Comparison of ENCODE assay signal across 9 mouse cellular contexts in genomic region chr19:47179272-47179809, GRCm38 (mm10). TPM values are rescaled to one million over a fixed set of nuclear protein-coding genes. Genes with fewer than 3 reads are reported as not detected.
A peak's percentile ranks its signal among the peaks of the same experiment; 100 is the strongest.
DNase-seq lines count a peak whose midpoint lies in the region; ATAC-seq and TF ChIP-seq lines count a peak whose summit lies in the region.
"Had no signal": no experiment of that assay in that cellular context is flagged by ENCODE, and none has a peak within 500 bp of the region (broad histone marks: within the 10 kb centered on the region; RNA-seq: fewer than 3 reads in every experiment).

No protein-coding gene starts in this region.

- peak; percentile 33 for DNase-seq in gastrocnemius, postnatal 10 days
- DNase-seq in gastrocnemius, postnatal 14 days = no peak
- peak; percentile 79 to 82 for DNase-seq in cerebellum, postnatal 25 days
- DNase-seq in heart, postnatal 4 days = peak; percentile 19
- DNase-seq in limb, embryonic 11.5 days (ENCODE audit: low spot score) = peak; percentile 63
- no peak for DNase-seq in gastrocnemius, postnatal 36 days

- intact Hi-C loops in gastrocnemius, postnatal 14 days (cut with DNase I; ENCODE audit: low total_unique reads) = loop anchor here (5.0 kb wide), 1 partner anchor 158 kb away; no protein-coding TSS in a partner anchor
- intact Hi-C loops in gastrocnemius, postnatal 36 days (cut with DNase I) = loop anchor here (5.0 kb wide), 1 partner anchor 158 kb away; no protein-coding TSS in a partner anchor

- H3K4me2 ChIP-seq in limb, embryonic 11.5 days (ENCODE audit: low read depth, severe bottlenecking) = peak overlapping the region; percentile 100
- peak overlapping the region; percentile 97 for H3K4me2 ChIP-seq in neural tube, embryonic 13.5 days

- H3K27me3 ChIP-seq in ES-Bruce4 (ENCODE audit: control insufficient read depth, insufficient read depth, low read length, poor library complexity, severe bottlenecking) = no peaks in the 10 kb centered on the region
- H3K27me3 ChIP-seq in limb, embryonic 11.5 days (ENCODE audit: control insufficient read depth, insufficient read depth, low read length) = peaks cover 20% of the 10 kb centered on the region
- H3K27me3 ChIP-seq in neural tube, embryonic 13.5 days = peaks cover 43% of the 10 kb centered on the region

- H3K4me1 ChIP-seq in ES-Bruce4 (ENCODE audit: control insufficient read depth, insufficient read depth, low read length) = peaks cover 8% of the 10 kb centered on the region
- H3K4me1 ChIP-seq in limb, embryonic 11.5 days (ENCODE audit: control insufficient read depth, insufficient read depth, low read length) = peaks cover 8% of the 10 kb centered on the region; the same call in 1 of the 2 replicates
- H3K4me1 ChIP-seq in neural tube, embryonic 13.5 days (replicated peaks) = peaks cover 26% of the 10 kb centered on the region

- TF ChIP-seq POLR2A in ES-Bruce4 (IDR thresholded peaks at IDR 0.05; ENCODE audit: insufficient read depth, low read length) = no peak

- TF ChIP-seq EP300 in ES-Bruce4 (IDR thresholded peaks at IDR 0.05; ENCODE audit: insufficient read depth, low read depth, low read length) = no peak

- peak overlapping the region; percentile 59 for H3K4me3 ChIP-seq in ES-Bruce4 (ENCODE audit: low read depth, low read length)
- peak overlapping the region; percentile 63 for H3K4me3 ChIP-seq in limb, embryonic 11.5 days (ENCODE audit: low read depth, low read length)
- H3K4me3 ChIP-seq in neural tube, embryonic 13.5 days = peak overlapping the region; percentile 73

- H3K36me3 ChIP-seq in ES-Bruce4 (ENCODE audit: control insufficient read depth, insufficient read depth, low read length, poor library complexity, severe bottlenecking) = no peaks in the 10 kb centered on the region
- H3K36me3 ChIP-seq in limb, embryonic 11.5 days (ENCODE audit: control insufficient read depth, insufficient read depth, low read length) = no peaks in the 10 kb centered on the region
- no peaks in the 10 kb centered on the region for H3K36me3 ChIP-seq in neural tube, embryonic 13.5 days

- H3K27ac ChIP-seq in ES-Bruce4 (ENCODE audit: insufficient read depth, low read length) = no peak overlapping the region
- no peak overlapping the region for H3K27ac ChIP-seq in limb, embryonic 11.5 days (replicated peaks; ENCODE audit: low read depth, low read length)
- peak overlapping the region; percentile 52 for H3K27ac ChIP-seq in neural tube, embryonic 13.5 days (replicated peaks)

- H3K9ac ChIP-seq in ES-Bruce4 (ENCODE audit: low read depth, poor library complexity, severe bottlenecking) = peak overlapping the region; percentile 78
- H3K9ac ChIP-seq in limb, embryonic 11.5 days (ENCODE audit: low read length) = peak overlapping the region; percentile 63
- H3K9ac ChIP-seq in neural tube, embryonic 13.5 days = peak overlapping the region; percentile 79

- under 1% methylated on average over 38 of the region's 42 CpGs for WGBS in limb, embryonic 11.5 days
- under 1% methylated on average over 40 of the region's 42 CpGs for WGBS in neural tube, embryonic 13.5 days

- ATAC-seq in limb, embryonic 11.5 days (ENCODE audit: insufficient number of reproducible peaks, low FRiP score, low TSS enrichment, low read depth) = no peak
- peak; percentile 32 for ATAC-seq in neural tube, embryonic 13.5 days (ENCODE audit: low read depth)

- H3K9me3 ChIP-seq in ES-Bruce4 (replicated peaks; ENCODE audit: control insufficient read depth, insufficient read depth, low read length, poor library complexity, severe bottlenecking) = 0 out of 2 replicates have a peak, but pooled peaks cover 3% of the 10 kb centered on the region
- no peaks in the 10 kb centered on the region for H3K9me3 ChIP-seq in limb, embryonic 11.5 days (ENCODE audit: control insufficient read depth, low read length)
- peaks cover 6% of the 10 kb centered on the region for H3K9me3 ChIP-seq in neural tube, embryonic 13.5 days

- TF ChIP-seq CTCF in ES-Bruce4 (IDR thresholded peaks at IDR 0.05; ENCODE audit: low read depth, low read length) = no peak

RNA-seq across cellular contexts. Expression of gene Neurl1a, which starts 0.7 kb away (rescaled TPM):
- 10 to 100 TPM; 49.9 to 64.5 TPM for total RNA-seq in gastrocnemius, postnatal 10 days (2021)
- total RNA-seq in gastrocnemius, postnatal 14 days (2021) = 10 to 100 TPM; 63.6 to 86.9 TPM
- polyA plus RNA-seq in ES-Bruce4 (2011; ENCODE audit: insufficient read depth, insufficient read length, low read depth, missing spikeins) = 8.1 and 9.0 TPM in 2 replicates
- total RNA-seq in heart, postnatal 4 days (2021) = 1 to 10 TPM in 1 of 2 experiments, under 1 TPM in 1; 0.74 to 1.2 TPM
- 5.0 and 6.1 TPM in 2 replicates for polyA plus RNA-seq in limb, embryonic 11.5 days (2014; fragmentation: Nextera tagmentation; extraction: Ambion mirVana)
- 6.1 and 7.6 TPM in 2 replicates for polyA plus RNA-seq in neural tube, embryonic 13.5 days (2015; fragmentation: Nextera tagmentation; extraction: Ambion mirVana)
- 100 to 1,000 TPM; 116 to 129 TPM for total RNA-seq in gastrocnemius, postnatal 36 days (2021)

RNA-seq across cellular contexts. Expression of gene Calhm3, which starts 21.8 kb away (rescaled TPM):
- not detected for total RNA-seq in gastrocnemius, postnatal 10 days (2021)
- not detected for total RNA-seq in gastrocnemius, postnatal 14 days (2021)
- not detected in 2 replicates for polyA plus RNA-seq in ES-Bruce4 (2011; ENCODE audit: insufficient read depth, insufficient read length, low read depth, missing spikeins)
- total RNA-seq in heart, postnatal 4 days (2021) = not detected
- polyA plus RNA-seq in limb, embryonic 11.5 days (2014; fragmentation: Nextera tagmentation; extraction: Ambion mirVana) = not detected in 2 replicates
- not detected in 2 replicates for polyA plus RNA-seq in neural tube, embryonic 13.5 days (2015; fragmentation: Nextera tagmentation; extraction: Ambion mirVana)
- total RNA-seq in gastrocnemius, postnatal 36 days (2021) = not detected
- polyA plus RNA-seq: gonadal fat pad, adult 2 months had no signal

RNA-seq across cellular contexts. Expression of gene Calhm1, which starts 35.3 kb away (rescaled TPM):
- total RNA-seq in gastrocnemius, postnatal 10 days (2021) = not detected
- not detected for total RNA-seq in gastrocnemius, postnatal 14 days (2021)
- polyA plus RNA-seq in ES-Bruce4 (2011; ENCODE audit: insufficient read depth, insufficient read length, low read depth, missing spikeins) = not detected in 2 replicates
- not detected for total RNA-seq in heart, postnatal 4 days (2021)
- polyA plus RNA-seq in limb, embryonic 11.5 days (2014; fragmentation: Nextera tagmentation; extraction: Ambion mirVana) = not detected in 2 replicates
- polyA plus RNA-seq in neural tube, embryonic 13.5 days (2015; fragmentation: Nextera tagmentation; extraction: Ambion mirVana) = not detected in 2 replicates
- not detected for total RNA-seq in gastrocnemius, postnatal 36 days (2021)
- polyA plus RNA-seq: gonadal fat pad, adult 2 months had no signal

RNA-seq across cellular contexts. Expression of gene Calhm2, which starts 41.2 kb away (rescaled TPM):
- 1 to 10 TPM; 3.1 to 4.1 TPM for total RNA-seq in gastrocnemius, postnatal 10 days (2021)
- 1 to 10 TPM; 2.4 to 3.2 TPM for total RNA-seq in gastrocnemius, postnatal 14 days (2021)
- polyA plus RNA-seq in ES-Bruce4 (2011; ENCODE audit: insufficient read depth, insufficient read length, low read depth, missing spikeins) = 0.90 and 0.99 TPM in 2 replicates
- 1 to 10 TPM; 3.4 to 3.5 TPM for total RNA-seq in heart, postnatal 4 days (2021)
- polyA plus RNA-seq in limb, embryonic 11.5 days (2014; fragmentation: Nextera tagmentation; extraction: Ambion mirVana) = 1.1 and 1.6 TPM in 2 replicates
- 1.6 and 1.9 TPM in 2 replicates for polyA plus RNA-seq in neural tube, embryonic 13.5 days (2015; fragmentation: Nextera tagmentation; extraction: Ambion mirVana)
- total RNA-seq in gastrocnemius, postnatal 36 days (2021) = 1 to 10 TPM; 1.4 to 2.4 TPM

Comparison
In these comparisons a context has a peak if more than half of its experiments do, and no peak if none do; other contexts are left out.
1. DNase-seq: peak in gastrocnemius, postnatal 10 days (single experiment), cerebellum, postnatal 25 days (2 of 2), heart, postnatal 4 days (single experiment) and limb, embryonic 11.5 days (single experiment); none in gastrocnemius, postnatal 14 days (single experiment) and gastrocnemius, postnatal 36 days (0 of 2).
2. RNA of gene Neurl1a, which starts 0.7 kb away (total RNA-seq): 116 to 129 TPM in gastrocnemius, postnatal 36 days, 63.6 to 86.9 TPM in gastrocnemius, postnatal 14 days and 49.9 to 64.5 TPM in gastrocnemius, postnatal 10 days; 0.74 to 1.2 TPM in heart, postnatal 4 days; every median in the first group is over 10 times any median in the second.
3. Peak in every context shown above with its lines, with median percentiles within 50 percentile points of each other: H3K4me3 ChIP-seq and H3K9ac ChIP-seq.